Mouse (Mus musculus): ENCODE data around the gene Dph1. TPM values are rescaled to one million over a fixed set of nuclear protein-coding genes. Genes with fewer than 3 reads are reported as not detected.

Gene Dph1
- polyA plus RNA-seq (2016; fragmentation: Nextera tagmentation; extraction: Ambion mirVana): 24.9 and 29.2 TPM in 2 replicates

GRCm38 (mm10) chr11:75190905-75191441 lies at the start of gene Dph1:
Gene Dph1, minus strand, starts transcription at chr11:75191241.
- peak within 1 kb of the TSS; percentile 62 for H3K27ac ChIP-seq (replicated peaks)
- peak within 1 kb of the TSS; percentile 70 for H3K4me3 ChIP-seq
- 0 out of 2 replicates have a peak, but pooled peaks cover 3% of the 10 kb centered on the region for H3K36me3 ChIP-seq (replicated peaks)
- no peaks in the 10 kb centered on the region for H3K9me3 ChIP-seq
- H3K4me1 ChIP-seq: peaks cover 63% of the 10 kb centered on the region
- no peak for DNase-seq (ENCODE audit: low spot score)
- H3K27me3 ChIP-seq (replicated peaks; ENCODE audit: low read depth, poor library complexity, severe bottlenecking): peaks cover 55% of the 10 kb centered on the region
- WGBS: 45% methylated on average over 5 of the region's 5 CpGs

GRCm38 (mm10) chr11:75240158-75240934 lies 49.3 kb upstream of the Dph1 start:
- DNase-seq (ENCODE audit: low spot score): no peak
- no peaks in the 10 kb centered on the region for H3K36me3 ChIP-seq (replicated peaks)
- WGBS: 82% methylated on average over 13 of the region's 13 CpGs
- no peak overlapping the region for H3K4me3 ChIP-seq
- no peaks in the 10 kb centered on the region for H3K9me3 ChIP-seq
- H3K27me3 ChIP-seq (replicated peaks; ENCODE audit: low read depth, poor library complexity, severe bottlenecking): peaks cover 21% of the 10 kb centered on the region
- H3K27ac ChIP-seq (replicated peaks): no peak overlapping the region
- peaks cover 16% of the 10 kb centered on the region for H3K4me1 ChIP-seq

GRCm38 (mm10) chr11:75234745-75235144 lies 43.7 kb upstream of the Dph1 start:
- H3K36me3 ChIP-seq (replicated peaks): no peaks in the 10 kb centered on the region
- DNase-seq (ENCODE audit: low spot score): peak; percentile 45
- H3K27me3 ChIP-seq (replicated peaks; ENCODE audit: low read depth, poor library complexity, severe bottlenecking): peaks cover 56% of the 10 kb centered on the region
- 16% methylated on average over 16 of the region's 16 CpGs for WGBS
- H3K9me3 ChIP-seq: no peaks in the 10 kb centered on the region
- peaks cover 21% of the 10 kb centered on the region for H3K4me1 ChIP-seq
- no peak overlapping the region for H3K27ac ChIP-seq (replicated peaks)
- 0 out of 2 replicates have a peak overlapping the region, but pooled peaks have one; percentile 28 for H3K4me3 ChIP-seq

GRCm38 (mm10) chr11:75232434-75232833 lies 41.4 kb upstream of the Dph1 start:
- Histone ChIP-seq H3K27me3 (replicated peaks; ENCODE audit: low read depth, poor library complexity, severe bottlenecking) (peaks cover 54% of the 10 kb centered on the region), H3K4me1 (peaks cover 24% of the 10 kb centered on the region)
- 76% methylated on average over 4 of the region's 4 CpGs for WGBS

GRCm38 (mm10) chr11:75231756-75232155 lies 40.7 kb upstream of the Dph1 start:
- peak; percentile 82 for DNase-seq (ENCODE audit: low spot score)
- H3K9me3 ChIP-seq: no peaks in the 10 kb centered on the region
- no peaks in the 10 kb centered on the region for H3K36me3 ChIP-seq (replicated peaks)
- H3K4me3 ChIP-seq: no peak overlapping the region
- 6% methylated on average over 7 of the region's 7 CpGs for WGBS
- peaks cover 47% of the 10 kb centered on the region for H3K27me3 ChIP-seq (replicated peaks; ENCODE audit: low read depth, poor library complexity, severe bottlenecking)
- 0 out of 2 replicates have a peak overlapping the region, but pooled peaks have one; percentile 10 for H3K27ac ChIP-seq (replicated peaks)
- H3K4me1 ChIP-seq: peaks cover 24% of the 10 kb centered on the region

More at GRCm38 (mm10) chr11:75232434-75232833, 41.4 kb upstream of the Dph1 start:
- no peaks in the 10 kb centered on the region for H3K9me3 ChIP-seq
- H3K4me3 ChIP-seq: no peak overlapping the region
- H3K27ac ChIP-seq (replicated peaks): peak overlapping the region; percentile 10; the same call in 1 of the 2 replicates
- H3K36me3 ChIP-seq (replicated peaks): no peaks in the 10 kb centered on the region
- no peak for DNase-seq (ENCODE audit: low spot score)

- 94% methylated on average over 6 of the region's 6 CpGs for WGBS
- Histone ChIP-seq H3K4me3 (no peak overlapping the region), H3K4me1 (peaks cover 24% of the 10 kb centered on the region), H3K27me3 (replicated peaks; ENCODE audit: low read depth, poor library complexity, severe bottlenecking) (peaks cover 35% of the 10 kb centered on the region), H3K27ac (replicated peaks) (no peak overlapping the region), H3K9me3 (no peaks in the 10 kb centered on the region), H3K36me3 (replicated peaks) (no peaks in the 10 kb centered on the region)
- DNase-seq (ENCODE audit: low spot score): no peak
Observed at GRCm38 (mm10) chr11:75230272-75230760, 39.3 kb upstream of the Dph1 start.

- Histone ChIP-seq H3K27me3 (replicated peaks; ENCODE audit: low read depth, poor library complexity, severe bottlenecking) (peaks cover 24% of the 10 kb centered on the region), H3K4me1 (peaks cover 19% of the 10 kb centered on the region), H3K4me3 (no peak overlapping the region), H3K36me3 (replicated peaks) (no peaks in the 10 kb centered on the region), H3K27ac (replicated peaks) (no peak overlapping the region), H3K9me3 (no peaks in the 10 kb centered on the region)
- 84% methylated on average over 6 of the region's 6 CpGs for WGBS
- DNase-seq (ENCODE audit: low spot score): no peak
Observed at GRCm38 (mm10) chr11:75229289-75229688, 38.2 kb upstream of the Dph1 start.

- H3K4me1 ChIP-seq: peaks cover 15% of the 10 kb centered on the region
- H3K36me3 ChIP-seq (replicated peaks): no peaks in the 10 kb centered on the region
- no peak overlapping the region for H3K27ac ChIP-seq (replicated peaks)
- 80% methylated on average over 3 of the region's 3 CpGs for WGBS
- peaks cover 8% of the 10 kb centered on the region for H3K27me3 ChIP-seq (replicated peaks; ENCODE audit: low read depth, poor library complexity, severe bottlenecking)
- no peak overlapping the region for H3K4me3 ChIP-seq
- H3K9me3 ChIP-seq: no peaks in the 10 kb centered on the region
- DNase-seq (ENCODE audit: low spot score): no peak
Observed at GRCm38 (mm10) chr11:75227632-75228031, 36.6 kb upstream of the Dph1 start.

GRCm38 (mm10) chr11:75224835-75225234 lies 33.8 kb upstream of the Dph1 start:
- Histone ChIP-seq H3K27ac (replicated peaks) (no peak overlapping the region), H3K27me3 (replicated peaks; ENCODE audit: low read depth, poor library complexity, severe bottlenecking) (no peaks in the 10 kb centered on the region), H3K4me1 (peaks cover 13% of the 10 kb centered on the region), H3K9me3 (no peaks in the 10 kb centered on the region), H3K4me3 (no peak overlapping the region), H3K36me3 (replicated peaks) (no peaks in the 10 kb centered on the region)
- WGBS: 85% methylated on average over 4 of the region's 4 CpGs
- no peak for DNase-seq (ENCODE audit: low spot score)

GRCm38 (mm10) chr11:75224062-75224461 lies 33.0 kb upstream of the Dph1 start:
- Histone ChIP-seq H3K4me3 (no peak overlapping the region), H3K9me3 (no peaks in the 10 kb centered on the region), H3K27me3 (replicated peaks; ENCODE audit: low read depth, poor library complexity, severe bottlenecking) (no peaks in the 10 kb centered on the region), H3K4me1 (peaks cover 13% of the 10 kb centered on the region), H3K27ac (replicated peaks) (no peak overlapping the region), H3K36me3 (replicated peaks) (no peaks in the 10 kb centered on the region)
- 90% methylated on average over 12 of the region's 12 CpGs for WGBS
- DNase-seq (ENCODE audit: low spot score): no peak

GRCm38 (mm10) chr11:75220517-75221145 lies 29.6 kb upstream of the Dph1 start:
- Histone ChIP-seq H3K27ac (replicated peaks) (no peak overlapping the region), H3K27me3 (replicated peaks; ENCODE audit: low read depth, poor library complexity, severe bottlenecking) (peaks cover 14% of the 10 kb centered on the region), H3K4me1 (peaks cover 17% of the 10 kb centered on the region), H3K4me3 (no peak overlapping the region), H3K9me3 (no peaks in the 10 kb centered on the region), H3K36me3 (replicated peaks) (no peaks in the 10 kb centered on the region)
- 29% methylated on average over 6 of the region's 6 CpGs for WGBS
- DNase-seq (ENCODE audit: low spot score): no peak

DNA sequence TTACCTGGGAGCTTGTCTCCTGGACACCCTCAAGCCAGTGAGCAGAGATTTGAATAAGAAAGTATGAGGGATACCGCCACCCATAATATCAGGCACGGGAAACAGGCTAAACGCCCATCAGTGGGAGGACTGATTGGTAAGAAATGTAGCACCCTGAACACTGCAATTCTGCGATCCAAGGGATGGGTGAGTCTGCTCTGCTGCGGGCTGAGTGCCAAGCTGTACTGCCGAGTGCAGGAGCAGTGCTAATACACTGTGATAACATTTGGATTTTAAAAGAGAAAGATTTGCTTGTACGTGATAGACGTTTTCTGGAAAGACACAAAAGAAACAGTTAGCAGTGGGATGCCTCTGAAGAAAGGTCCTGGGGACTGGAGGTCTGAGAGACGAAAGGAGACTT lies 29.1 kb upstream of the Dph1 start:
- no peak for DNase-seq (ENCODE audit: low spot score)
- Histone ChIP-seq H3K27me3 (replicated peaks; ENCODE audit: low read depth, poor library complexity, severe bottlenecking) (peaks cover 19% of the 10 kb centered on the region), H3K4me3 (no peak overlapping the region), H3K4me1 (peaks cover 21% of the 10 kb centered on the region), H3K9me3 (no peaks in the 10 kb centered on the region), H3K36me3 (replicated peaks) (no peaks in the 10 kb centered on the region), H3K27ac (replicated peaks) (no peak overlapping the region)
- 56% methylated on average over 9 of the region's 9 CpGs for WGBS

Measured in embryonic facial prominence, embryonic 10.5 days (tissue).